Mouse (Mus musculus): ENCODE measurements around the gene Usp8. TPM values are rescaled to one million over a fixed set of nuclear protein-coding genes. Genes with fewer than 3 reads are reported as not detected.

Gene Usp8
- polyA plus RNA-seq, 1 experiment from 2014 or later: 19.1 TPM

- no peaks in the 10 kb centered on the region for H3K27me3 ChIP-seq (ENCODE audit: control insufficient read depth, insufficient read depth, low read length)
- no peak for ATAC-seq (ENCODE audit: low FRiP score, low TSS enrichment)
Measured at GRCm38 (mm10) chr2:126712950-126713349, 5.8 kb downstream of the Usp8 start.

GRCm38 (mm10) chr2:126729207-126729606 is 22.1 kb downstream of the Usp8 start:
- Histone ChIP-seq H3K36me3 (ENCODE audit: control insufficient read depth, insufficient read depth, low read length) (peaks cover 15% of the 10 kb centered on the region; the same call in 1 of the 2 replicates), H3K9ac (ENCODE audit: low read length) (no peak overlapping the region), H3K9me3 (ENCODE audit: control insufficient read depth, low read length) (no peaks in the 10 kb centered on the region), H3K4me2 (replicated peaks; ENCODE audit: low read depth) (no peak overlapping the region), H3K4me3 (ENCODE audit: low read depth, low read length) (no peak overlapping the region), H3K27me3 (ENCODE audit: control insufficient read depth, insufficient read depth, low read length) (no peaks in the 10 kb centered on the region), H3K4me1 (replicated peaks; ENCODE audit: control insufficient read depth, insufficient read depth) (no peaks in the 10 kb centered on the region), H3K27ac (replicated peaks) (no peak overlapping the region)
- TF ChIP-seq CTCF (IDR thresholded peaks at IDR 0.05; ENCODE audit: low read depth): no peak
- no peak for TF ChIP-seq EP300 (optimal IDR thresholded peaks at IDR 0.05)
- 96% methylated on average over 4 of the region's 4 CpGs for WGBS
- ATAC-seq (ENCODE audit: low FRiP score, low TSS enrichment): no peak
- no peak for DNase-seq (ENCODE audit: low spot score)

More at GRCm38 (mm10) chr2:126712950-126713349, 5.8 kb downstream of the Usp8 start:
- Histone ChIP-seq H3K4me3 (ENCODE audit: low read depth, low read length) (no peak overlapping the region), H3K27ac (replicated peaks) (no peak overlapping the region), H3K9me3 (ENCODE audit: control insufficient read depth, low read length) (no peaks in the 10 kb centered on the region), H3K36me3 (ENCODE audit: control insufficient read depth, insufficient read depth, low read length) (no peaks in the 10 kb centered on the region), H3K4me2 (replicated peaks; ENCODE audit: low read depth) (no peak overlapping the region), H3K9ac (ENCODE audit: low read length) (no peak overlapping the region), H3K4me1 (replicated peaks; ENCODE audit: control insufficient read depth, insufficient read depth) (no peaks in the 10 kb centered on the region)
- TF ChIP-seq EP300 (optimal IDR thresholded peaks at IDR 0.05) (no peak), CTCF (IDR thresholded peaks at IDR 0.05; ENCODE audit: low read depth) (no peak)
- DNase-seq (ENCODE audit: low spot score): no peak

GRCm38 (mm10) chr2:126730502-126730901 is 23.4 kb downstream of the Usp8 start:
- Histone ChIP-seq H3K4me3 (ENCODE audit: low read depth, low read length) (no peak overlapping the region), H3K4me1 (replicated peaks; ENCODE audit: control insufficient read depth, insufficient read depth) (no peaks in the 10 kb centered on the region), H3K4me2 (replicated peaks; ENCODE audit: low read depth) (no peak overlapping the region), H3K9ac (ENCODE audit: low read length) (no peak overlapping the region), H3K27me3 (ENCODE audit: control insufficient read depth, insufficient read depth, low read length) (no peaks in the 10 kb centered on the region), H3K27ac (replicated peaks) (no peak overlapping the region), H3K9me3 (ENCODE audit: control insufficient read depth, low read length) (no peaks in the 10 kb centered on the region), H3K36me3 (ENCODE audit: control insufficient read depth, insufficient read depth, low read length) (peaks cover 15% of the 10 kb centered on the region; the same call in 1 of the 2 replicates)
- 86% methylated on average over 2 of the region's 2 CpGs for WGBS
- DNase-seq (ENCODE audit: low spot score) (no peak), ATAC-seq (ENCODE audit: low FRiP score, low TSS enrichment) (no peak)
- TF ChIP-seq EP300 (optimal IDR thresholded peaks at IDR 0.05): no peak
- no peak for TF ChIP-seq CTCF (IDR thresholded peaks at IDR 0.05; ENCODE audit: low read depth)

- Histone ChIP-seq H3K4me3 (ENCODE audit: low read depth, low read length) (no peak overlapping the region), H3K27ac (replicated peaks) (no peak overlapping the region), H3K4me1 (replicated peaks; ENCODE audit: control insufficient read depth, insufficient read depth) (no peaks in the 10 kb centered on the region), H3K9ac (ENCODE audit: low read length) (no peak overlapping the region), H3K4me2 (replicated peaks; ENCODE audit: low read depth) (no peak overlapping the region), H3K36me3 (ENCODE audit: control insufficient read depth, insufficient read depth, low read length) (peaks cover 18% of the 10 kb centered on the region), H3K27me3 (ENCODE audit: control insufficient read depth, insufficient read depth, low read length) (no peaks in the 10 kb centered on the region), H3K9me3 (ENCODE audit: control insufficient read depth, low read length) (no peaks in the 10 kb centered on the region)
- ATAC-seq (ENCODE audit: low FRiP score, low TSS enrichment): no peak
- no peak for DNase-seq (ENCODE audit: low spot score)
- TF ChIP-seq CTCF (IDR thresholded peaks at IDR 0.05; ENCODE audit: low read depth) (0 out of 2 replicates have a peak, but pooled peaks have one; percentile 9), EP300 (optimal IDR thresholded peaks at IDR 0.05) (no peak)
- WGBS: 72% methylated on average over 6 of the region's 6 CpGs
Measured at GRCm38 (mm10) chr2:126735339-126736073, 28.4 kb downstream of the Usp8 start.

GRCm38 (mm10) chr2:126740314-126740713 is 33.2 kb downstream of the Usp8 start:
- DNase-seq (ENCODE audit: low spot score) (no peak), ATAC-seq (ENCODE audit: low FRiP score, low TSS enrichment) (no peak)
- TF ChIP-seq EP300 (optimal IDR thresholded peaks at IDR 0.05): no peak
- no peak for TF ChIP-seq CTCF (IDR thresholded peaks at IDR 0.05; ENCODE audit: low read depth)
- Histone ChIP-seq H3K4me2 (replicated peaks; ENCODE audit: low read depth) (no peak overlapping the region), H3K27me3 (ENCODE audit: control insufficient read depth, insufficient read depth, low read length) (no peaks in the 10 kb centered on the region), H3K9ac (ENCODE audit: low read length) (no peak overlapping the region), H3K4me3 (ENCODE audit: low read depth, low read length) (no peak overlapping the region), H3K9me3 (ENCODE audit: control insufficient read depth, low read length) (no peaks in the 10 kb centered on the region), H3K4me1 (replicated peaks; ENCODE audit: control insufficient read depth, insufficient read depth) (no peaks in the 10 kb centered on the region), H3K27ac (replicated peaks) (no peak overlapping the region), H3K36me3 (ENCODE audit: control insufficient read depth, insufficient read depth, low read length) (peaks cover 12% of the 10 kb centered on the region)
- 81% methylated on average over 2 of the region's 2 CpGs for WGBS

- no peak for TF ChIP-seq EP300 (optimal IDR thresholded peaks at IDR 0.05)
- TF ChIP-seq CTCF (IDR thresholded peaks at IDR 0.05; ENCODE audit: low read depth): no peak
- ATAC-seq (ENCODE audit: low FRiP score, low TSS enrichment) (no peak), DNase-seq (ENCODE audit: low spot score) (no peak)
- Histone ChIP-seq H3K27ac (replicated peaks) (no peak overlapping the region), H3K9me3 (ENCODE audit: control insufficient read depth, low read length) (no peaks in the 10 kb centered on the region), H3K4me2 (replicated peaks; ENCODE audit: low read depth) (no peak overlapping the region), H3K9ac (ENCODE audit: low read length) (no peak overlapping the region), H3K4me3 (ENCODE audit: low read depth, low read length) (no peak overlapping the region), H3K36me3 (ENCODE audit: control insufficient read depth, insufficient read depth, low read length) (peaks cover 18% of the 10 kb centered on the region), H3K4me1 (replicated peaks; ENCODE audit: control insufficient read depth, insufficient read depth) (no peaks in the 10 kb centered on the region), H3K27me3 (ENCODE audit: control insufficient read depth, insufficient read depth, low read length) (no peaks in the 10 kb centered on the region)
- WGBS: 87% methylated on average over 5 of the region's 5 CpGs
Measured at GRCm38 (mm10) chr2:126743389-126743788, 36.3 kb downstream of the Usp8 start.

Measured in stomach, postnatal 0 days (tissue).